Mouse (Mus musculus) lung, postnatal 0 days (tissue): ENCODE results near the gene Ube2d3.

Source experiments
- CTCF ChIP-seq: IDR thresholded peaks from 2 replicates; pipeline ENCODE4 v1.5.1; 2016; ENCODE audit warnings: antibody characterized with exemption, mild to moderate bottlenecking
- EP300 ChIP-seq: IDR thresholded peaks from 2 replicates; pipeline ENCODE4 v1.6.1; 2016; ENCODE audit warnings: antibody characterized with exemption, mild to moderate bottlenecking, control low read depth

DNA sequence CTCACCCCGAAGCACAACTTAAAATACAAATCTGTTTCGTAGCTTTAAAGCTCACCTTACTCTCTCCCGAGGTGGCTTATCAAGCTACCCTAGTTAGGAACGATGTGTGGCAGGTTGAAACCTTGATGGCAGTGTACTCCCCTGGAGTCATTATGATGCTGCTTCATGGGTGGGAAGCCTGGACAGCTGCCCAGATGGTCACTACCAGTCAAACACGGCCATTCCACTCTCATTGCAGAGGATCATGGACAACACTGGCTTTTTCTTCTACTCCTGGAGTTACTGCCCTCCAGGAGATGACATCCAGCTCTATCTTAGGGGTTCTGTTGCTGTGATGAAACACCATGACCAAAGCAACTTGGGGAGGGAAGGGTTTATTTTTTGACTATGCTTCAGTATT, 65.2 kb downstream of the Ube2d3 start:
- TF ChIP-seq CTCF, result no peak
- TF ChIP-seq EP300, result no peak
